Mouse (Mus musculus): ENCODE data around the gene Ankrd63.

The Ankrd63 gene

GRCm38 (mm10) chr2:118725511-118725910, 21.7 kb upstream of the Ankrd63 start:
- DNase-seq = peak; percentile 38

GRCm38 (mm10) chr2:118723693-118724486, 20.1 kb upstream of the Ankrd63 start:
- no peak for DNase-seq

- DNase-seq = no peak
These were observed 12.9 kb upstream of the Ankrd63 start for GRCm38 (mm10) chr2:118716677-118717076.

GRCm38 (mm10) chr2:118714230-118714629, 10.5 kb upstream of the Ankrd63 start:
- DNase-seq = no peak

GRCm38 (mm10) chr2:118713631-118714030, 9.9 kb upstream of the Ankrd63 start:
- DNase-seq = no peak

GRCm38 (mm10) chr2:118711038-118711494, 7.3 kb upstream of the Ankrd63 start:
- DNase-seq = peak; percentile 46

GRCm38 (mm10) chr2:118709655-118710221, 6.0 kb upstream of the Ankrd63 start:
- DNase-seq = no peak

GRCm38 (mm10) chr2:118708472-118708871, 4.7 kb upstream of the Ankrd63 start:
- DNase-seq = no peak

- no peak for DNase-seq
These were observed 2.7 kb upstream of the Ankrd63 start for GRCm38 (mm10) chr2:118706436-118706835.

GRCm38 (mm10) chr2:118702883-118703761, 641 bp downstream of the Ankrd63 start:
- DNase-seq = peak; percentile 69

GRCm38 (mm10) chr2:118701971-118702882, 1.5 kb downstream of the Ankrd63 start:
- DNase-seq = no peak

GRCm38 (mm10) chr2:118701161-118701560, 2.6 kb downstream of the Ankrd63 start:
- no peak for DNase-seq

- DNase-seq = peak; percentile 85
These were observed 3.3 kb downstream of the Ankrd63 start for GRCm38 (mm10) chr2:118700179-118701062.

GRCm38 (mm10) chr2:118697955-118698354, 5.8 kb downstream of the Ankrd63 start:
- peak; percentile 55 for DNase-seq

- DNase-seq = no peak
These were observed 6.4 kb downstream of the Ankrd63 start for GRCm38 (mm10) chr2:118697311-118697877.

- peak; percentile 57 for DNase-seq
These were observed 7.1 kb downstream of the Ankrd63 start for GRCm38 (mm10) chr2:118696451-118697308.

- DNase-seq = peak; percentile 60
These were observed 8.0 kb downstream of the Ankrd63 start for GRCm38 (mm10) chr2:118695677-118696232.

GRCm38 (mm10) chr2:118693370-118693966, 10.3 kb downstream of the Ankrd63 start:
- peak; percentile 79 for DNase-seq

GRCm38 (mm10) chr2:118689875-118690274, 13.9 kb downstream of the Ankrd63 start:
- peak; percentile 60 for DNase-seq

Measured in kidney, adult 18-20 months (tissue).